Mouse (Mus musculus) E14TG2a.4 (cell line): ENCODE results near the gene Ermap.

Experiments used
- H3K27me3 ChIP-seq: 2 replicates; pipeline ENCODE4 v1.6.1; 2014; ENCODE audit warnings: low read length, control low read depth; ENCODE audit not compliant: insufficient read depth
- H3K36me3 ChIP-seq: 2 replicates; pipeline ENCODE4 v1.6.1; 2014; ENCODE audit warnings: low read length, control low read depth; ENCODE audit not compliant: insufficient read depth
- H3K4me1 ChIP-seq: replicated peaks from 2 replicates; pipeline ENCODE4 v1.6.1; 2014; ENCODE audit warnings: low read depth, low read length, control low read depth
- H3K4me3 ChIP-seq: replicated peaks from 2 replicates; pipeline ENCODE4 v1.5.1; 2014; ENCODE audit warnings: mild to moderate bottlenecking, low read length
- H3K9me3 ChIP-seq: 2 replicates; pipeline ENCODE4 v1.6.1; 2014; ENCODE audit warnings: low read length, control low read depth
- CTCF ChIP-seq: conservative IDR thresholded peaks from 2 replicates; pipeline ENCODE4 v1.5.1; 2014; ENCODE audit warnings: low read length
- NANOG ChIP-seq: IDR thresholded peaks from 2 replicates; pipeline ENCODE4 v1.6.1; 2014; ENCODE audit warnings: borderline replicate concordance, low read length, mixed read lengths
- POU5F1 ChIP-seq: IDR thresholded peaks from 2 replicates; pipeline ENCODE4 v1.6.1; 2014; ENCODE audit warnings: low read length, borderline replicate concordance

Ermap gene

DNA sequence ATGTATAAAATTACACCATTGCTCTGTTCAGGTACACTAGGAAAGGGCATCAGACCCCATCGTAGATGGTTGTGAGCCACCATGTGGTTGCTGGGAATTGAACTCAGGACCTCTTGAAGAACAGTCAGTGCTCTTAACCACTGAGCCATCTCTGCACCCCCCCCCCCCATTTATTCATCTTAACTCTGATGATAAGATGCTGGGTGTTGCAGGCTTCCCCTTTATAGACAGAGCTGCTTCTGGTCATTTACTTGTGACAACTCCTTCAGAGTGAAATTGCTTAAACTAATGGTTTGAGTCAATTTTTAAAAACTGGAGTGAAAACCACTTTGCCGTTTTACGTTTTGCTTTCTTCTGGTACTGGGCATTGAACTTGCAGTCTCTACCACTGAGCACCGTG, 2.9 kb upstream of the Ermap start:
- Histone ChIP-seq H3K4me1 (peaks cover 12% of the 10 kb centered on the region), H3K9me3 (no peaks in the 10 kb centered on the region), H3K36me3 (peaks cover 7% of the 10 kb centered on the region; the same call in 1 of the 2 replicates), H3K27me3 (0 out of 2 replicates have a peak, but pooled peaks cover 4% of the 10 kb centered on the region), H3K4me3 (no peak overlapping the region)
- no peak for TF ChIP-seq NANOG
- no peak for TF ChIP-seq POU5F1
- TF ChIP-seq CTCF, result no peak

DNA sequence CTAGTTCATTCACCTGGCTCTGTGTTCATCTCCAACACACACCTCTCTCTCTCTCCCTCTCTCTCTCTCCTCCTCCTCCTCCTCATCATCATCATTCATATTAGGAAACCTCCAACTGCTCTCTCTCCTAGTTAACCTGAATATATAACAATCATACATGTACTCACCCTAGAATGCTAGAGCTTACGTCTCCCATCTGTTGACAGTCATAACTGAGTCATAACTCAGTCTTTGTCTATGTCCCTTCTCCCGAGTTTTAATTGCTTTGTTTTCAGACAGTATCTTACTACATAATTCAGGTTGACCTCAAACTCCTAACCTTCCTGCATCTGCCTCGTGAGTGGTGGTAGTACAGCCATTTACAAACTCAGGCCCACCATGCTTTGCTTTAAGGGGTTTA, 1.5 kb upstream of the Ermap start:
- no peak for TF ChIP-seq CTCF
- TF ChIP-seq NANOG, result no peak
- TF ChIP-seq POU5F1, result no peak
- Histone ChIP-seq H3K4me3 (no peak overlapping the region), H3K36me3 (no peaks in the 10 kb centered on the region), H3K9me3 (no peaks in the 10 kb centered on the region), H3K4me1 (peaks cover 12% of the 10 kb centered on the region), H3K27me3 (peaks cover 12% of the 10 kb centered on the region; the same call in 1 of the 2 replicates)

DNA sequence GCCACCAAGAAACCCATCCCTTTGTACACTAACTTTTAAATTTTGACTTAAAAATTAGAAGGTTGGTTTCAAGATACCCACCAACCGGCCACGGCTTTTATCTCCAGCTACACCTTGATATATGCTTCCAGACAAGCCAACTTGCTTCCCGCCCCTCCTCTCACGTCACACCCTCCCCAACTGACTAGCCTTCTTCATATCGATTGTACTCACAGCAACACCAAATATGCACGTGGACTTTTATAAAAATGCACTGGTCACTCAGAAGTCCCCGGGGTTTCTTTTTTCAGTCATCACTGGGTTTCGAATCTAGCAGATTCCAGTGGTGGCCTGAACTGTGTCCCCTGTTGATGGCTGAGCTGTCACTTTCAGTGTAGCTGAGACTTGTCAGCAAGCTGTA, 807 bp upstream of the Ermap start:
- Histone ChIP-seq H3K4me3 (no peak overlapping the region), H3K27me3 (peaks cover 12% of the 10 kb centered on the region; the same call in 1 of the 2 replicates), H3K36me3 (no peaks in the 10 kb centered on the region), H3K4me1 (peaks cover 5% of the 10 kb centered on the region), H3K9me3 (no peaks in the 10 kb centered on the region)
- TF ChIP-seq NANOG (no peak), CTCF (no peak), POU5F1 (no peak)

DNA sequence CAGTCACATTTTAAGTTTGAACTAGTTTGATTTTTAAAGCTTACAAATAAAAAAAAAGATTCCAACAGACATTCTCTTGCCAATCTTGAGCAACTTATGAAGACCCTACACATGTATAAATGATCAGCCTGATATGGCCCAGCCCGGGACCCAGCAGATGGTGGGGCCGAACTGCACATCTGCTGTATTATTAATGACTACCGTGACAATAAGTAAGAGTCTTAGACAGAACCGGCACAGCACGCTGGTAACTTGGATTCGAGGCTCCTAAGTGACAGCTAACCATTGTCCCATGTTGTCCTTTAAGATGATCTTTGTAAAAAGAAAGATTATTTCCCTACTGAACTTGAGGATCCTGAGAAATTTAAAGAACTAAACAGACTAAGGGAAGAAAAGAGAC, 419 bp downstream of the Ermap start:
- no peak overlapping the region for H3K4me3 ChIP-seq
- no peaks in the 10 kb centered on the region for H3K4me1 ChIP-seq
- H3K36me3 ChIP-seq, result no peaks in the 10 kb centered on the region
- H3K27me3 ChIP-seq, result peaks cover 12% of the 10 kb centered on the region; the same call in 1 of the 2 replicates
- TF ChIP-seq NANOG, result no peak
- no peak for TF ChIP-seq POU5F1
- no peak for TF ChIP-seq CTCF
- H3K9me3 ChIP-seq, result no peaks in the 10 kb centered on the region

DNA sequence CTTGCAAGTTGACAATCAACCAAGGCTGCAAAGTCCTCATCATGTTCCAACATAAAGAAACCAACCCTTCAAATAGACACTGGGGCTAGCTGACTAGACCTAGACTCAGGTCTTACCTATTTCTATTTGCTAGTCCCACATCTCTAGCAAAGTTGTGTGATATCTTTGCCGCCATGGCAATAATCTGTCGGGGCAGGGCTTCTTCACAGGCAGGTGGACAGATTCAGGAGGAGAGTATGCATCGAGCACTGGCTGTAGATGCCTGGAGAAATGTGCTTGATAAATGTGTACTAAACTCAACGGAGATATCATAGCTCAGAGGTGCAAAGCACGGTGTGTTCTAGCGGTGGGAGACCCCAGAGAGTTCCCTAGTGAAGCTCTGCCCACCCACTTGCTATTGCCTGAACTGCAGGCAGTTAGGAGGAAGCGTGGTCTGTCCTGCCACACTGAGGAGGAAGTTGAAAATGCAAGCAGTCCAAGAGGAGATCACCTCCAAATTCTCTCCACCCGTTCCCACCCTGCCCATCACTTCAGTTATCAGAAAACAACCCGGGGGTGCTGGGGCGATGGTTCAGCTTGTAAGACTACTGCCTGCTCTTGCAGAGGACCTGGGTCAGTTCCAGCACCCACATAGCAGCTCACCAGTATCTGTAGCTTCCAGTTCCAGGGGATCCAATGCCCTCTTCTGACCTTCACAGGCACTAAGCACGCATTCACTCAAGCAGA, 1.6 kb downstream of the Ermap start:
- H3K4me1 ChIP-seq, result no peaks in the 10 kb centered on the region
- H3K27me3 ChIP-seq, result peaks cover 15% of the 10 kb centered on the region
- no peaks in the 10 kb centered on the region for H3K36me3 ChIP-seq
- no peak overlapping the region for H3K4me3 ChIP-seq
- TF ChIP-seq NANOG (no peak), POU5F1 (no peak)
- no peaks in the 10 kb centered on the region for H3K9me3 ChIP-seq

DNA sequence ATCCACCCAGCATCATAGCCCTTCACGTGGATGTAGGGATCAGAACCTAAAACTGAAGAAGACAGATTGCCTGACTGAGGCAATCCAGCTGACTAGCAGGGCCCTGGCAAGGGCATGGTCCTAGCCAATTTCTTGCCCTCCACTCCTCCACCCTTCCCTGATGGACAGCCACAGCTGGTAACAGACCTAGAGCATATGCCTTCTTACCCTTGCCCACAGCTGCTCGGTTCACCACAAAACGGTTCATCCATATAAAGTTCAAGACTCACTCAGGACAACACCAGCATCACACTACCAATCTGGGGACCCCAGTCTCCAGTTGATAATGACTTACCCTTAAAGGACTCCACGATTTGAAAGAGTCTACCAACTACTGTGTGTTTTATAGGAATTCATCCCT, 4.0 kb downstream of the Ermap start:
- H3K4me1 ChIP-seq, result no peaks in the 10 kb centered on the region
- no peak for TF ChIP-seq NANOG
- TF ChIP-seq CTCF, result no peak
- TF ChIP-seq POU5F1, result no peak
- H3K9me3 ChIP-seq, result no peaks in the 10 kb centered on the region
- peaks cover 24% of the 10 kb centered on the region for H3K27me3 ChIP-seq
- H3K4me3 ChIP-seq, result no peak overlapping the region
- H3K36me3 ChIP-seq, result no peaks in the 10 kb centered on the region

DNA sequence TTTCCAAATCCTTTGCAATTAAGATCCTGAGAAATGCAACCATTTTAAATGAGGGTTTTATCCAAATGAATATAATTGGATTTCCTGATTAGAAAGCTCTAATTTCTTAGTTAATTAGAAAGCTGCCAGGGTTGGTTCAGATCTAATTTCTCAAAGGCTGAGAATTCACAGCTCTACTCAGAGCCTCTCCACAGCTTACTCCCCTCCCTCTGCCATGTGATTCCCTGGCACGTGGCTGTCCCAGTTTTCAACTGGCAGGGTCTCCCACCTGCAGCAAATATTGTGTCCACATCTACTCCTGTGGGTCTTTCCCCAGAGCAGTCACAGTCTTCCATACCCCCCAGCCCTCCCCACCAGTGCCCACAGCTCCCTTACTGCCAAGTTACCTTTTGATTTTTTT, 6.3 kb downstream of the Ermap start:
- H3K27me3 ChIP-seq, result peaks cover 24% of the 10 kb centered on the region
- H3K36me3 ChIP-seq, result no peaks in the 10 kb centered on the region
- H3K9me3 ChIP-seq, result no peaks in the 10 kb centered on the region
- H3K4me3 ChIP-seq, result no peak overlapping the region
- no peak for TF ChIP-seq NANOG
- TF ChIP-seq POU5F1, result no peak
- TF ChIP-seq CTCF, result no peak
- H3K4me1 ChIP-seq, result no peaks in the 10 kb centered on the region

DNA sequence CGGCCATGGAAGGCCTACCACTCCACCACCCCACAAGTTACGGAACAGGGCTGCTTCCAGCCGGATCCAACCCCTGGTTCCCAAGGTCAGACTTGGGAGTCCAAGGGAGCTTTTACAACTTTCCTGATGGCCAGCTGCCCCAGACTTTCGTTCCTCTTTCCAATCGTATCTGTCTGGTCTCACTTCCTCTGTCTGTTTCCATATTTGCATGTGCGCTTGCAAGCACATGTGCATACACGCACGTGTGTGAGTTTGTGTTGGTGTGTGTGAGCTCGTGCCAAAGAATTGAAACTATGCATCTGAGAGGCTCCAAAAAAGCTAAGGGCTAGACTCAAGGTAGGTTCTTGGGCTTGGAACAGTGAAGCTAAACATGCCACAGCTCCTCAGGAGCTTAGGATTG, 8.4 kb downstream of the Ermap start:
- H3K36me3 ChIP-seq, result no peaks in the 10 kb centered on the region
- no peak overlapping the region for H3K4me3 ChIP-seq
- peaks cover 15% of the 10 kb centered on the region for H3K27me3 ChIP-seq
- no peaks in the 10 kb centered on the region for H3K4me1 ChIP-seq
- no peaks in the 10 kb centered on the region for H3K9me3 ChIP-seq
- TF ChIP-seq NANOG (no peak), CTCF (no peak), POU5F1 (no peak)
